Mouse (Mus musculus) intestine, embryonic 16.5 days (tissue): ENCODE measurements at regions not wholly inside any gene's neighbourhood (a gene's known extent, or its start where the extent isn't known, plus 50 kb on each side); places are given as distances from the start of the nearest gene placed in this dataset.

Source experiments
- ATAC-seq: fragments of 200-750 bp; cut with Nextera tagmentation; 2 replicates; pipeline ENCODE4 v1.8.0; 2017; ENCODE audit warnings: moderate TSS enrichment, moderate library complexity
- H3K27ac ChIP-seq: fragments of 300-500 bp; sonication (generic); 2 replicates; pipeline ENCODE4 v1.5.1; 2014; ENCODE audit warnings: mild to moderate bottlenecking, low read length
- H3K27me3 ChIP-seq: fragments of 300-500 bp; sonication (generic); replicated peaks from 2 replicates; pipeline ENCODE4 v1.6.1; 2014; ENCODE audit warnings: low read length, control low read depth, mixed read lengths; ENCODE audit not compliant: control insufficient read depth, insufficient read depth
- H3K36me3 ChIP-seq: fragments of 300-500 bp; sonication (generic); 2 replicates; pipeline ENCODE4 v1.6.1; 2014; ENCODE audit warnings: low read length, control low read depth; ENCODE audit not compliant: control insufficient read depth, insufficient read depth
- H3K4me1 ChIP-seq: fragments of 300-500 bp; sonication (generic); 2 replicates; pipeline ENCODE4 v1.6.1; 2014; ENCODE audit warnings: low read length, control low read depth, mixed read lengths; ENCODE audit not compliant: control insufficient read depth, insufficient read depth
- H3K4me2 ChIP-seq: fragments of 300-500 bp; sonication (generic); 2 replicates; pipeline ENCODE4 v1.6.1; 2014; ENCODE audit warnings: low read depth, low read length, control low read depth
- H3K4me3 ChIP-seq: fragments of 300-500 bp; sonication (generic); 2 replicates; pipeline ENCODE4 v1.5.1; 2014; ENCODE audit warnings: mild to moderate bottlenecking, low read length
- H3K9ac ChIP-seq: fragments of 300-500 bp; sonication (generic); 2 replicates; pipeline ENCODE4 v1.6.1; 2014; ENCODE audit warnings: low read depth, low read length
- H3K9me3 ChIP-seq: fragments of 300-500 bp; sonication (generic); 2 replicates; pipeline ENCODE4 v1.6.1; 2016; ENCODE audit warnings: low read length, control low read depth; ENCODE audit not compliant: control insufficient read depth
- WGBS: fragments of 180-500 bp; shearing (Covaris S2); extraction: QIAGEN DNeasy Blood & Tissue Kit; methylation state at CpG from one replicate; pipeline ENCODE4 v1.1.7; 2014; 5-methylcytosine and 5-hydroxymethylcytosine counted together

DNA sequence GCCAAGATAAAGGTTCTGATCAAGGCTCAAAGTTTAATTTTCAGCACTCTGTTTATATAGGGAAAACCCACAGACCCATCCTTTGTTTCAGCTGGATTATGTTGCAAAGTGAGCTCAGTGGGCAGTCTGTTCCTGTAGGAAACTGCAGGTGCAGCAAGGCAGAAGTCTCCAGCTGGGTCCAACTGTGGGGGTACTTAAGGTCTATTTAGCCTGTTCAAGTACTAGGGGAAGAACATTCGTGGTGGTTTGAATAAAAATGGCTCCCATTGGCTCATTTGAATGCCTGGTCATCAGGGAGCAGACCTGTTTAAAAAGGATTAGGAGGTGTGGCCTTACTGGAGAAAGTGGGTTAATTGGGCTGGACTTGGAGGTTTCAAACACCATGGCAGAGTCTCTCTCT, 106.3 kb downstream of the 2410131K14Rik start:
- 31% methylated on average over 1 of the region's 1 CpGs for WGBS

DNA sequence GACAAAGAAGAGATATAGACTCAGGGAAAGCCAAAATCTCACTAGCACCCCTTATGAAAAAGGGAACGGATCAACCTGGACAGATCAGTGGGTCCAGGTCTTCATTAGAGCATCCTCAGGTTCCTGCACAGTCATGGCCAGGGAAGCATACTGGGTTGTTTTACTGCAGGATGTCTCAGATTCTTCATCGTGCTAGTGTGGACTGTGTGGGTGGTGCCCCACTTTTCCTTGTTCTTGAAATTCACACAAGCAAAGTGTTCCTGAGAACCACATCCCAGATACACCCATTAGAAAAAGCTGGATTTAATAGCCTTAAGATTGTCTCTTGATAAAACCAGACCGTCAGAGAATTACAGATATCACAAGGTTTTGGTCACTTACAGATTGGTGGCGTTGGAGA, 107.1 kb downstream of the 2410131K14Rik start:
- no peaks in the 10 kb centered on the region for H3K36me3 ChIP-seq
- WGBS = 92% methylated on average over 4 of the region's 4 CpGs
- H3K9ac ChIP-seq = no peak overlapping the region
- ATAC-seq = no peak
- no peak overlapping the region for H3K27ac ChIP-seq
- H3K4me1 ChIP-seq = 0 out of 2 replicates have a peak, but pooled peaks cover 3% of the 10 kb centered on the region
- no peaks in the 10 kb centered on the region for H3K27me3 ChIP-seq
- H3K4me2 ChIP-seq = no peak overlapping the region
- H3K4me3 ChIP-seq = no peak overlapping the region
- H3K9me3 ChIP-seq = 0 out of 2 replicates have a peak, but pooled peaks cover 3% of the 10 kb centered on the region

More for the DNA sequence above, 106.3 kb downstream of the 2410131K14Rik start:
- Histone ChIP-seq H3K4me1 (0 out of 2 replicates have a peak, but pooled peaks cover 3% of the 10 kb centered on the region), H3K4me2 (no peak overlapping the region), H3K27me3 (no peaks in the 10 kb centered on the region), H3K27ac (no peak overlapping the region), H3K9me3 (0 out of 2 replicates have a peak, but pooled peaks cover 3% of the 10 kb centered on the region), H3K4me3 (no peak overlapping the region), H3K36me3 (no peaks in the 10 kb centered on the region), H3K9ac (no peak overlapping the region)
- no peak for ATAC-seq

DNA sequence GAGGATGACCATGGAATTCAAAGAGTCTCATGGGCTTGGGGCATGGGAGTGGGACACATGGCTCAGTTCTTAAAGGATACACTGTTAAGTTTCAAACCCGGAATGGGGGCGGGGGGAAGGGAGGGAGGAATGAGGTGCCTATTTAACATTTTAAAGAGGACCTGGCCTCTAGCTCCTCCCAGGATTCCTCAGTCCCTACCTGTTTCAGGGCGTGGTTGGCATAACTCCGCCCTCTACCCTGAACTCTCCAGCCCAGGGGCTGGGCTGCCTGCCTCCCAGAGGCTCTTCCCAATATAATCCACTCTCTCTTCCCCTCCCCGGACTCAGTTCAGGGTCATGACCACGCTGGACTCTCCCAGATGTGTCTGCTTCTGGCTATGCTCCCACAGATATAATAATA, 108.0 kb downstream of the 2410131K14Rik start:
- no peak overlapping the region for H3K4me3 ChIP-seq
- no peak overlapping the region for H3K9ac ChIP-seq
- H3K9me3 ChIP-seq = 0 out of 2 replicates have a peak, but pooled peaks cover 3% of the 10 kb centered on the region
- no peak for ATAC-seq
- H3K27ac ChIP-seq = no peak overlapping the region
- H3K36me3 ChIP-seq = no peaks in the 10 kb centered on the region
- 0 out of 2 replicates have a peak, but pooled peaks cover 3% of the 10 kb centered on the region for H3K4me1 ChIP-seq
- 35% methylated on average over 6 of the region's 6 CpGs for WGBS
- no peaks in the 10 kb centered on the region for H3K27me3 ChIP-seq
- no peak overlapping the region for H3K4me2 ChIP-seq

DNA sequence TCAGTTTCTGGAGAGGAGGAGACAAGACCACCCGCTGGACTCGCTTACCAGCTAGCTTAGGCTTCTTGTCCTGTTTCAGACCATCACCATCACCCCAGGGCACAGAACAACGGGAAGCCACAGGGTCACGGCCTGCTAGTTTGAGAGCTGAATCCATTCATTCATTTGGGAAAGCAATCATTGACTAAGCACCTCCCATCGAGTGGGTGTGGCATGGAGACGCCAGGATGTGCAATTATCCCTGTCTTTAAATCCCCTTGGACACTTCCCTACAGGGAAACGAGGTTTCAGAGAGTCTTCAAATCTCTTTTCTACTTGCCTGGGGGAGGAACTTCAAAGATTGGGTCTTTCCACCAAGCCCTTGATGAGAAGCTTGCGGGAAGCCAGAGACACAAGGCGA, 108.7 kb downstream of the 2410131K14Rik start:
- Histone ChIP-seq H3K36me3 (no peaks in the 10 kb centered on the region), H3K27me3 (no peaks in the 10 kb centered on the region), H3K9me3 (0 out of 2 replicates have a peak, but pooled peaks cover 3% of the 10 kb centered on the region), H3K4me1 (0 out of 2 replicates have a peak, but pooled peaks cover 3% of the 10 kb centered on the region), H3K9ac (no peak overlapping the region), H3K27ac (no peak overlapping the region), H3K4me2 (no peak overlapping the region), H3K4me3 (no peak overlapping the region)
- ATAC-seq = no peak
- WGBS = 28% methylated on average over 9 of the region's 9 CpGs

DNA sequence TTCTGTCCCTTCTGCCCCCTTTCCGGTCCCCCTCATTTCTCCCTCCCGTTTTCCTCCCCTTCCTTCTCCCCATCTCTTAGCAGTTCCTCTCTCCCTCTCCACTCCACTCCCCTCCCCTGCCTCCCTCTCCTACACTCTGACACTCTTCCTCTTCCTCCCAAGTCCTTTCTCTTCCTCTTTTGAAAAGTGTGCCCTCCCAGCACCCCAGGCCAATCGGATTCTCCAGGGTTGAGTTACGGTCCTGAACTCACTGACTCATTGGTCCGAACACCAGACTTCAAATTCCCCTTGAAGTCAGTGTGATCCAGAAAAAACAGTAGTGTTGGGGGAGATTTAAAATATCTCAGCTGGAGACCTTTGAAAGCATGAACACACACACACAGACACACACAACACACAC, 109.1 kb downstream of the 2410131K14Rik start:
- H3K27ac ChIP-seq = no peak overlapping the region
- H3K4me3 ChIP-seq = no peak overlapping the region
- H3K4me1 ChIP-seq = 0 out of 2 replicates have a peak, but pooled peaks cover 3% of the 10 kb centered on the region
- H3K27me3 ChIP-seq = no peaks in the 10 kb centered on the region
- ATAC-seq = no peak
- 0 out of 2 replicates have a peak, but pooled peaks cover 3% of the 10 kb centered on the region for H3K9me3 ChIP-seq
- H3K4me2 ChIP-seq = no peak overlapping the region
- no peaks in the 10 kb centered on the region for H3K36me3 ChIP-seq
- WGBS = 50% methylated on average over 5 of the region's 5 CpGs
- H3K9ac ChIP-seq = no peak overlapping the region

DNA sequence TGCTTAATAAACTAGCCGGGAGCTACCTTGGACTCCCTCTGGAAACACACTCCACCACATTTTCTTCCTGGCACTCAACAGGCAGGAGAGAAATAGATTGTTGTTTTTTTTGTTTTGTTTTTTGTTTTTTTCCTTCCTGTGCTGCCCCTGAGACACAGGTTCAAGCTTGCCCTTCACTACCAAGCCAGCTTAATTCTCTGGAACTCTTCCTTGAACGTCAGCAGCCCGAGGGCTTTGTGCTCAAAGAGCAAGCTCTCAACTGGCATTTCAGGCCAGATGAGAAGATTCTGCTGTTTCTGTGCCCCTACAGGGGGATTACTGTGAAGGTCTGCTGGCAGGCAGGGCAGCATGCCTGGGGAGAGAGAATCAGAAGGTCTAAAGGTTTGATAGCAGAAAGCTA, 109.8 kb downstream of the 2410131K14Rik start:
- H3K4me1 ChIP-seq = 0 out of 2 replicates have a peak, but pooled peaks cover 3% of the 10 kb centered on the region
- 0 out of 2 replicates have a peak, but pooled peaks cover 3% of the 10 kb centered on the region for H3K9me3 ChIP-seq
- no peak for ATAC-seq
- H3K27me3 ChIP-seq = no peaks in the 10 kb centered on the region
- 39% methylated on average over 3 of the region's 3 CpGs for WGBS
- no peak overlapping the region for H3K9ac ChIP-seq
- no peak overlapping the region for H3K27ac ChIP-seq
- no peaks in the 10 kb centered on the region for H3K36me3 ChIP-seq
- no peak overlapping the region for H3K4me2 ChIP-seq
- no peak overlapping the region for H3K4me3 ChIP-seq

DNA sequence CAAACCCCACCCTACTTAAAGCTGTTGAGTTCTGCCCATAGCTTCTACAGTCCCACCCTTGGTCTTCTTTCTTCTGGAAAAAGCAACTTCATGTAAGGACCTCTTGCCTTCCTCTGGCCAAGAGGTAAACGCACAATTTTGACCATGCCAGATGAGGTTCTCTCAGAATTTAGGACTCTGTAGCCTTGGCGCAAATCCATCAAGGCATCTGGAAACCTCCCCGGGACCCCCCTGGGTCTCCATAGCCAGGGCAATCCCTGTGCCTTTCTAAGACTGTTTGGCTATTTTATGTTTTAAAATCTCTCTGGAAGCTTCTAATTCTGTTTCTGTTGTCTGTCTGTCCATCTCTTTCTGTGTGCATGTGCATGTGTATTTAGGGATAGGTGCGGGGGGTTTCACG, 110.3 kb downstream of the 2410131K14Rik start:
- Histone ChIP-seq H3K4me3 (no peak overlapping the region), H3K9me3 (0 out of 2 replicates have a peak, but pooled peaks cover 3% of the 10 kb centered on the region), H3K27me3 (no peaks in the 10 kb centered on the region), H3K27ac (no peak overlapping the region), H3K36me3 (no peaks in the 10 kb centered on the region), H3K4me1 (0 out of 2 replicates have a peak, but pooled peaks cover 3% of the 10 kb centered on the region), H3K9ac (no peak overlapping the region), H3K4me2 (no peak overlapping the region)
- ATAC-seq = no peak
- 79% methylated on average over 5 of the region's 5 CpGs for WGBS

DNA sequence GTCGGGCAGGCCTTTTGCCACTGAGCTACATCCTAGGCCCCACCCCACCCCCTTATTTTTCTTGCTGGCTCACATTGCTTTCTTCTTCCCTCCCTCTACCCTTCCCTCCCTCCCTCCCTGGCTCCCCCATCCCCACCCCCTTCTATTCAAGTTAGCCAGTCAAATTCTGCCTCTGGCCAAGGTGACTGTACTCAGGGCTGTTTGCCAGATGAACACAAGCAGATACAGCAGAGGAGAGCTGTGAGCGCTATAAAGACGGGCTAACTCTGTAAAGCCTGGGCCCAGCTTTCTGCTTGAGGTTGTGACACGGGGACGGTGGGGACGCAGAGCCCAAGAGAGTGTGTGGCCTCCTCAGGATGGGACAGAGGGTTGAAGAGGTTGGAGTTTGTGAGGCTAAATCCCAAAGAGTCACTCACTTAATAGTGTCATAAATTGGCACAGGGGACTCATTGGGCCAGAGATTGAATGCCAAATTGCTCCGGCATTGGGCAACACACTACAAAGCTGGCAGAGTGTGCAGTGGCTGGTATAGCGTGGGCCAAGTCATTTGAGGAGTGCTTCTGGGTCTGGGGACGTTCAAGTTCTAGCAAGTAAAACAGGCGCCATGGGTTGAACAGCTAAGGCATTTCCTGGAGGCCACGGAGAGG, 110.8 kb downstream of the 2410131K14Rik start:
- H3K4me3 ChIP-seq = no peak overlapping the region
- ATAC-seq = no peak
- no peak overlapping the region for H3K27ac ChIP-seq
- H3K4me2 ChIP-seq = no peak overlapping the region
- no peaks in the 10 kb centered on the region for H3K27me3 ChIP-seq
- H3K9ac ChIP-seq = no peak overlapping the region
- no peaks in the 10 kb centered on the region for H3K9me3 ChIP-seq
- 59% methylated on average over 11 of the region's 11 CpGs for WGBS
- no peaks in the 10 kb centered on the region for H3K36me3 ChIP-seq
- H3K4me1 ChIP-seq = 0 out of 2 replicates have a peak, but pooled peaks cover 3% of the 10 kb centered on the region

DNA sequence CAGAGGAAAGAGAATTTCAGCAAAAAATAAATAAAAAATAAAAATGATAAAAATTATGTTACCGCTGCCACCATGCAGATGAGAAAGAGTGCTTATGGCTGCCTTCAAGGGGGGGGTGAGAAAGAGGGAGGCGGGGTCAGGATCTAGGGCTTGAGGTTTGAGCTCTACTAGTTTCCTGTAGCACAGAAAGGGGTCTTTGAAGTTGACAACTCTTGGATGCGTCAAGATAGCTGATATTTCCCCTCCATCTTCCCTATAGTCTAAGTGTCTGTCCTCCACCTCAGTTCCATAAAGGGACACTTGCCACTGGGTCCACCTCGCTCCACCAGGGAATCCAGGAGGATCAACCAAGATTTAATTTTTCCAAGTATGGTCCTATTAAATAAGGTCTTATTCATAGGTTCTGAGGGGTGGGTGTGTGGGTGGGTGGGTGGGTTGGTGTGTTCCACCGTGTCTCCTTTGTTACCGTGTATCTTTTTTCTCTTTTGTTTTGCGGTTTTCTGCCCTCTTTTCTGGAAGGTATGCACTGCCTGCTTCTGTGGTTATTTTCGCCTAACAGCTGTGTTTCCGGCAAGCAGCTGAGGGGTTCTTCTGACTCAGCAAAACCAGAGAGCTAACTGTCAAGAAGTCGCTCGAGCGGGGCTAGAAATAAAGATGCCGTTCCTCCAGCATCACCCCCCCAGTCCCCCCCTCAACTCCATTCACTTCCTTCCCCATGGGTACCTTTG, 114.8 kb downstream of the 2410131K14Rik start:
- ATAC-seq = no peak
- Histone ChIP-seq H3K36me3 (no peaks in the 10 kb centered on the region), H3K27me3 (no peaks in the 10 kb centered on the region), H3K4me2 (no peak overlapping the region), H3K4me3 (no peak overlapping the region), H3K9ac (no peak overlapping the region), H3K9me3 (no peaks in the 10 kb centered on the region), H3K4me1 (0 out of 2 replicates have a peak, but pooled peaks cover 3% of the 10 kb centered on the region), H3K27ac (no peak overlapping the region)
- WGBS = 55% methylated on average over 13 of the region's 13 CpGs
